Mouse (Mus musculus) macrophage (primary cell): Measurements from ENCODE around the gene Brd4. TPM values are rescaled to one million over a fixed set of nuclear protein-coding genes. Genes with fewer than 3 reads are reported as not detected.

Source experiments
- H3K27ac ChIP-seq: fragments of 350-480 bp; formaldehyde crosslinking; 2 replicates; pipeline ENCODE4 v1.9.0; 2021
- H3K36me3 ChIP-seq: fragments of 350-480 bp; formaldehyde crosslinking; 2 replicates; pipeline ENCODE4 v1.9.0; 2021; ENCODE audit errors: inconsistent target
- H3K4me3 ChIP-seq: fragments of 350-480 bp; formaldehyde crosslinking; 2 replicates; pipeline ENCODE4 v1.9.0; 2021; ENCODE audit errors: inconsistent target
- H3K79me2 ChIP-seq: fragments of 350-480 bp; formaldehyde crosslinking; 2 replicates; pipeline ENCODE4 v1.9.0; 2021; ENCODE audit errors: inconsistent target
- WGBS: methylation state at CpG from one replicate; pipeline ENCODE4 v1.1.7; 2026; ENCODE audit warnings: inconsistent platforms; ENCODE audit not compliant: missing documents; 5-methylcytosine and 5-hydroxymethylcytosine counted together
- polyA plus RNA-seq: library from polyadenylated mRNA; stranded (reverse); fragments of 250-400 nt; gene quantifications from 3 replicates; pipeline ENCODE4 v1.2.4, GENCODE M21; 2018; ENCODE audit warnings: inconsistent platforms

Gene Brd4
- polyA plus RNA-seq, 1 experiment from 2014 or later = 129 TPM

DNA sequence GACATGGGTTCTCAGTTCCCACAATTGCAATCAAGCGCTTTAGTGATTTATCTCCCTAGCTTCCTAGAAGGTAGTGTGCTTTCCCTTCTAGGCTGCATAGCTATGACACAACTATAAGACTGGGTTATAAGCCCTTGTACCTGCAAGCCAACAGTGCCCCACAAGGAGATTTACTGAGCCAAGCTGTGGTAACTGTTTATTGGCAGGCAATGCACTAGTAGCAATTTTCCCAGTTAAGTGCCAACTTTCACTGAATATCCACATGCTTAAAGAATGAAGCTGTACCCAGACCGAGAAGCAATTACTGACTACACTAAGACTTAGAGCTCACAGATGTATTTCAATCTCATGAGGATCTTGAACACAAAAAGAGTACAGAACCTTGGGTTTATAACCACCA lies 20.9 kb downstream of the Brd4 start:
- Histone ChIP-seq H3K79me2 (peaks cover 100% of the 10 kb centered on the region), H3K36me3 (no peaks in the 10 kb centered on the region), H3K27ac (no peak overlapping the region), H3K4me3 (no peak overlapping the region)
- 90% methylated on average over 2 of the region's 2 CpGs for WGBS

DNA sequence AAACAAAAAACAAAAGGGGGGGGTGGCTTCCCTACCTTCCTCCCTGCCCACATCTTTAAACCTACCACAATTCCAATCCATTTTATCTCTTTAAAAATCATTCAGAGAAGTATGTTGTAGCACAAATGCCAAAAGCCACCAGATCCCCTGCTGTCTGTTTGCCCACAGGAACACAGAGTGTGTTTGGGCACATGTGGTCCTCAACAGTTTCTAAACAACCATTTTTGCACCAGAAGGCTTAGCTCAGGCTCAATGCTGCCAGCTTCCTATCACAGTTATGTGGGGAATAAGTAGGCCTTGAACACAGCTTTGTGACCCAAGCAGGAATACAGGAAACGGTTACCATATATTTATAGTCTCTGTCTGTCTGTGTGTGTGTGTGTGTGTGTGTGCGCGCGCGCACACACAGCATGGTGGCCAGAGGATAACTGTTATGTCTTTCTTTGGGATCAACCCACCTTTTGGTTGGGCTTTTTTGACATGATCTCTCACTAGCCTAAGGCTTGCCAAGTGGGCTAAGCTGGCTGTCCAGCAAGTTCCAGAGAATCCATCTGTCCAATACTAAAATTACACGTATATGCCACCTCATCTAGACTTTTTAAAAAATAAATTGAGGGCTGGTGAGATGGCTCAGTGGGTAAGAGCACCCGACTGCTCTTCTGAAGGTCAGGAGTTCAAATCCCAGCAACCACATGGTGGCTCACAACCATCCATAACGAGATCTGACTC lies 21.5 kb downstream of the Brd4 start:
- WGBS = 100% methylated on average over 5 of the region's 8 CpGs
- H3K27ac ChIP-seq = no peak overlapping the region
- H3K36me3 ChIP-seq = no peaks in the 10 kb centered on the region
- H3K4me3 ChIP-seq = no peak overlapping the region
- peaks cover 100% of the 10 kb centered on the region for H3K79me2 ChIP-seq

- H3K4me3 ChIP-seq = no peak overlapping the region
- 100% methylated on average over 1 of the region's 2 CpGs for WGBS
- peaks cover 100% of the 10 kb centered on the region for H3K79me2 ChIP-seq
- no peak overlapping the region for H3K27ac ChIP-seq
- H3K36me3 ChIP-seq = no peaks in the 10 kb centered on the region
Observed at GRCm38 (mm10) chr17:32258869-32259268, 25.7 kb downstream of the Brd4 start.

GRCm38 (mm10) chr17:32257944-32258343 lies 26.6 kb downstream of the Brd4 start:
- no peaks in the 10 kb centered on the region for H3K36me3 ChIP-seq
- H3K27ac ChIP-seq = no peak overlapping the region
- peaks cover 100% of the 10 kb centered on the region for H3K79me2 ChIP-seq
- WGBS = 82% methylated on average over 6 of the region's 6 CpGs
- H3K4me3 ChIP-seq = no peak overlapping the region

DNA sequence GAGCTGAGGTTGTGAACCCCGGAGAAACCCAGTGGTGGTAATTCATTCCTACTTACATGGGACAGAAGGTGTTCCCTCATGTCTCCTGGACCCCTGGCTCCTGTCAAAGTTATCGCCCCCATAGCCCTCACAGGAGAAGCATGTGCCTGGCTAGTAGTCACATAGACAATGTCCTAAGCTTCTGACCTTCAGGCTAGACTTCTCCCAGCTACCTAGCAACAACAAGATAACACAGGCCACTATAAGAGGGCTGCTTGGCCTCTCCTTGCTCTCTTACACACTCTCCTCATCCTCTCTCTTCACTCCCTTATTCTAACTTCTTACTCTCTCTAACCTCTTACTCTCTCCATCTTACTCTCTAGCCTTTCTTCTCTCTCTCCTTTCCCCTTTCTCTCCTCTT lies 27.1 kb downstream of the Brd4 start:
- H3K36me3 ChIP-seq = no peaks in the 10 kb centered on the region
- peaks cover 100% of the 10 kb centered on the region for H3K79me2 ChIP-seq
- H3K4me3 ChIP-seq = no peak overlapping the region
- H3K27ac ChIP-seq = no peak overlapping the region
- 96% methylated on average over 2 of the region's 2 CpGs for whole genome bisulfite sequencing

DNA sequence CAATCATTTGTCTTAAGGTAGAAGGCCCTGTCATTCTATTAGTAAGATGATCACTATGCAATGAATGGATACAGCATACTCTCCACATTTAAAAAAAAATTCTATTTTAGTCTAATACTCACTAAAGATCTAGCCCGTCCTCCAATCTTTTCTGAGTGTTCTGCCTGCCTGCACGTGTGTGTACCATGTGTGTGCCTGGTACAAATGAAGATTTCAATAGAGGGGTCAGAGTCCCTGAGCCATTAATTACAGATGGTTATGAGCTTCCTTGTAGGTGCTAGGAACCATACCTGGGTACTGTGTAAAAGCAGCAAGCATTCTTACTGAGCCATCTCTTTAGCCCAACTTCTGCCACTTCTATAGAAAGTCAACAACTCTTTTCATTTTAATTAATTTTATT lies 27.6 kb downstream of the Brd4 start:
- peaks cover 100% of the 10 kb centered on the region for H3K79me2 ChIP-seq
- 94% methylated on average over 2 of the region's 2 CpGs for WGBS
- no peaks in the 10 kb centered on the region for H3K36me3 ChIP-seq
- no peak overlapping the region for H3K4me3 ChIP-seq
- no peak overlapping the region for H3K27ac ChIP-seq

DNA sequence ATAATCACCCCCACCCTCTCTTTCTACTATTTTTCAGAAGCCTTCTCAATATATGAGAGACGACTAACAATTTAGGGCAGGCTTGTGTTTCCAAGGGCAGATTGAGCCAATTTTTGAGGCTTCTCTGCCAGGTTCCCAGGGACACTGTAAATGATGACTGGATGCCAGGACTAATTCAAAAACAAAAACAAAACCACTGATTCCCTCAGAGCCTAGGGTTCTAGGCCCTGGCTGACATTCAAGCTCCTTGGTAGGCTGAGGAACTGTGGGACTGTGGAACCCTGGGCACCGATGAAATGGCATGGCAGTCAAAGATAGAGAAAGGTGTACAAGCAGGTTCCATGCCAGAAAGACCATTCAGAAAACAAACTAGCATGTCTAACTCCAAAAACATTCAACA lies 31.3 kb downstream of the Brd4 start:
- H3K79me2 ChIP-seq = peaks cover 100% of the 10 kb centered on the region
- H3K36me3 ChIP-seq = no peaks in the 10 kb centered on the region
- WGBS = 95% methylated on average over 2 of the region's 2 CpGs

GRCm38 (mm10) chr17:32251827-32252470 lies 32.6 kb downstream of the Brd4 start:
- 33% methylated on average over 1 of the region's 2 CpGs for WGBS
- peaks cover 100% of the 10 kb centered on the region for H3K79me2 ChIP-seq
- H3K4me3 ChIP-seq = no peak overlapping the region
- no peaks in the 10 kb centered on the region for H3K36me3 ChIP-seq
- 0 out of 2 replicates have a peak overlapping the region, but pooled peaks have one; percentile 8 for H3K27ac ChIP-seq

More for the DNA sequence above, 31.3 kb downstream of the Brd4 start:
- Histone ChIP-seq H3K4me3 (no peak overlapping the region), H3K27ac (no peak overlapping the region)

DNA sequence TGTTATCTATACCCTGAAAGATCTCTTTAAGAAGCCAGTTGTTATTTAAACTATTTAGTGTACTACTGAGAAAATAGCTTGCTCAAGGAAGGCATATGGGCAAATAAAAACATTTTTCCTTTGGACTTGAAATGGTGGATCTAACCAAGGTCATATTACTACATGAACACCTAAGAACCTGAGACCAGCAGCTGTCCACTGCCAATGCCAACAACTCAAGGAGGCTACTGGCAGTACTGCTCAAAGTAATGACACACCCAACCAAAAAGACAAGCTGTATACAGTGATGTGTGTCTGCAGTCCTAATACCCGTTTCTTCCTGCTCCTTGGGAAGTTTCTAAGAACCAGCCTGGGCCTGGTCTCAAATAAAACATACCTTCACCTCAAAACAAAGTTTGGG lies 34.5 kb downstream of the Brd4 start:
- Histone ChIP-seq H3K4me3 (no peak overlapping the region), H3K79me2 (peaks cover 100% of the 10 kb centered on the region), H3K36me3 (no peaks in the 10 kb centered on the region), H3K27ac (no peak overlapping the region)
- WGBS = 78% methylated on average over 1 of the region's 1 CpGs

DNA sequence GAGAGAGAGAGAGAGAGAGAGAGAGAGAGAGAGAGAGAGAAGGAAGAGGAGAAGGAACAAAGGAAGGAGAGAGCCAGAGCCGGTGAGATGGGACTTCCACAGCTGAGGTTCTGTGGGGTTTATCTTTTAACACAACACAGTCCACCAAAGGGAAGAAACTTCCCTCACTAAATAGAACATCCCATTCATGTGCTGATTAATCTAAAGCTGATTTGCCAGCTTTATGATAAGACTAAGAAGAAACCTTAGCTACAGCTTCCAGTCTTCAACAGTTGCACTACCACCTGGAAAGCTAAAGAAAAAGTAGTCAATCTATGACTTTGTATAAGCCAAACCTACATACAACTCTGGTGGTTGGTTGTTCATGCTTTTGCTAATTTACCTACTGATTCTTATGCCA lies 36.3 kb downstream of the Brd4 start:
- Histone ChIP-seq H3K27ac (no peak overlapping the region), H3K36me3 (no peaks in the 10 kb centered on the region), H3K4me3 (no peak overlapping the region), H3K79me2 (peaks cover 100% of the 10 kb centered on the region)
- 82% methylated on average over 1 of the region's 1 CpGs for WGBS

GRCm38 (mm10) chr17:32247616-32248015 lies 36.9 kb downstream of the Brd4 start:
- 100% methylated on average over 1 of the region's 1 CpGs for WGBS
- no peaks in the 10 kb centered on the region for H3K36me3 ChIP-seq

DNA sequence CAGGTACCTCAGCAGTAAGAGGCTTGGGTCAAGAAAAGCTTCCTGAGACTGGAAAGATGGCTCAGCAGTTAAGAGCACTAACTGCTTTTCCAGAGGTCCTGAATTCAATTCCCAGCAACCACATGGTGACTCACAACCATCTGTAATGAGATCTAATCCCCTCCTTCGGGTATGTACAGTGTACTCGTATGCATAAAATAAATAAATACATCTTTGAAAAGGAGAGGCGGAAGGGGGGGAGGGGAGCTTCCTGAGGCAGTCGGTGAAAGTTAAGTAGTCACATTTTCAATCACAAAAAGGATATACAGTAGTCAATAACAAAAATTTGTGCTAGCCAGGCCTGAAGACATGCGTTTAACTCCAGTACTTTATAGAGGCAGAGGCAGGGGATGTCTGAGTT lies 38.4 kb downstream of the Brd4 start:
- WGBS = 65% methylated on average over 5 of the region's 5 CpGs
- peaks cover 100% of the 10 kb centered on the region for H3K79me2 ChIP-seq
- 0 out of 2 replicates have a peak, but pooled peaks cover 3% of the 10 kb centered on the region for H3K36me3 ChIP-seq
- H3K4me3 ChIP-seq = no peak overlapping the region
- no peak overlapping the region for H3K27ac ChIP-seq

More at GRCm38 (mm10) chr17:32247616-32248015, 36.9 kb downstream of the Brd4 start:
- no peak overlapping the region for H3K27ac ChIP-seq
- H3K4me3 ChIP-seq = no peak overlapping the region
- peaks cover 100% of the 10 kb centered on the region for H3K79me2 ChIP-seq

DNA sequence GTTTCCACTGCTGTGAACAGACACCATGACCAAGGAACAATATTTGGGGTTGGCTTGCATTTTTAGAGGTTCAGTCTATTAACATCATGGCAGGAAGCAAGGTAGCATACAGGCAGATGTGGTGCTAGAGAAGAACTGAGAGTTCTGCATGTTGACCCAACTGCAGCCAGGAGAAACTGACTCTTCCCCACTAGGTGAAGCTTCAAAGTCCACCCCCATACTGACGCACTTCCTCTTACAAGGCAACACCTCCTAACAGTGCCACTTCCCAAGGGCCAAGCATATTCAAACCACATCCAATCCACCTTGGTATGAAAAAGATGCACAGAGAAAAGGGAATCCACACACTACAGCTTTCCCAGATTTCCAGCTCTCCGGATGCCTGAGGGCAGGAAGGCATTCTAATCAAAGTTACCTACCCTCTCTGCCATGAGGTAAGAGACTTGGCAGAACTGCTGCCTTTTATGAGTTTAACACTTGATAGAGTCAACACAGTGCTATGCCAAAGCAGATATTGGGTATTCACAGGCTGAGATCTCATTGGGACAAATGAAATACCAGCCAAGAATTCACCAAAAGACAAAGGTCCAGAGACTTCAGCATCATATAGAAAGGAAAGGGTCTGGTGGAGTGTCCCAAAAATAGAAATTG lies 43.5 kb downstream of the Brd4 start:
- Histone ChIP-seq H3K36me3 (0 out of 2 replicates have a peak, but pooled peaks cover 3% of the 10 kb centered on the region), H3K27ac (no peak overlapping the region), H3K4me3 (no peak overlapping the region), H3K79me2 (peaks cover 100% of the 10 kb centered on the region)
- WGBS = 80% methylated on average over 2 of the region's 2 CpGs

DNA sequence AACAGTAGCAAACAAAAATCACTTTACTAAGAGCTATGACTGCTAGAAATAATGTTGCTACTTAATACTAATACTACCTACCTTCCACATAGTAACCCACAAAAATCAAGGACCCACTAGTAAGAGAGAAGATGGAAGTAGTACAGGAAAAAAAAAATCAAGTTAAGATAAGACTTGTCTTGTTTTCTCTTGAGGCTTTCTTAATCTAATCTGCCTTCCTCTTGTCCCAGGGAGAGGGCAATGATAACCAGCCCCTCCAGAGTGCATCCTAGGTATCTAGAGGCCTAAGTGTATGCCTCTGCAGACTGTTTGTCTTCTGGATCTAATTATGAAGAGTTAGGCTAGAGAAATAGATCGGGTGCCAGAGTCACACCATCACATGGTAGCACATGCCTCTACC lies 45.9 kb downstream of the Brd4 start:
- Histone ChIP-seq H3K36me3 (0 out of 2 replicates have a peak, but pooled peaks cover 3% of the 10 kb centered on the region), H3K79me2 (peaks cover 100% of the 10 kb centered on the region), H3K4me3 (no peak overlapping the region), H3K27ac (no peak overlapping the region)
- 100% methylated on average over 1 of the region's 1 CpGs for WGBS
